Mouse (Mus musculus) limb, embryonic 11.5 days (tissue): ENCODE measurements around the gene Ephx4. TPM values are rescaled to one million over a fixed set of nuclear protein-coding genes. Genes with fewer than 3 reads are reported as not detected.

Experiments
- ATAC-seq: fragments of 200-750 bp; cut with Nextera tagmentation; 2 replicates; pipeline ENCODE4 v1.8.0; 2017; ENCODE audit warnings: low read depth; ENCODE audit not compliant: insufficient number of reproducible peaks, low FRiP score, low TSS enrichment
- DNase-seq: peaks from one replicate; pipeline ENCODE4 v3.0.0-alpha.2; 2015; ENCODE audit warnings: low spot score
- H3K27ac ChIP-seq: fragments of 300-500 bp; sonication (generic); replicated peaks from 2 replicates; pipeline ENCODE4 v1.5.1; 2014; ENCODE audit warnings: low read depth, mild to moderate bottlenecking, low read length
- H3K27me3 ChIP-seq: fragments of 300-500 bp; sonication (generic); 2 replicates; pipeline ENCODE4 v1.6.1; 2014; ENCODE audit warnings: mild to moderate bottlenecking, low read length, mixed read lengths; ENCODE audit not compliant: control insufficient read depth, insufficient read depth
- H3K36me3 ChIP-seq: fragments of 300-500 bp; sonication (generic); 2 replicates; pipeline ENCODE4 v1.6.1; 2014; ENCODE audit warnings: mild to moderate bottlenecking, low read length, moderate library complexity, mixed read lengths; ENCODE audit not compliant: control insufficient read depth, insufficient read depth
- H3K4me1 ChIP-seq: fragments of 300-500 bp; sonication (generic); 2 replicates; pipeline ENCODE4 v1.6.1; 2014; ENCODE audit warnings: low read length, mixed read lengths; ENCODE audit not compliant: control insufficient read depth, insufficient read depth
- H3K4me2 ChIP-seq: fragments of 300-500 bp; sonication (generic); 2 replicates; pipeline ENCODE4 v1.6.1; 2014; ENCODE audit warnings: low read depth, mild to moderate bottlenecking, moderate library complexity; ENCODE audit not compliant: severe bottlenecking
- H3K4me3 ChIP-seq: fragments of 300-500 bp; sonication (generic); 2 replicates; pipeline ENCODE4 v1.5.1; 2014; ENCODE audit warnings: low read depth, low read length
- H3K9ac ChIP-seq: fragments of 300-500 bp; sonication (generic); 2 replicates; pipeline ENCODE4 v1.6.1; 2014; ENCODE audit warnings: mild to moderate bottlenecking, low read length
- H3K9me3 ChIP-seq: fragments of 300-500 bp; sonication (generic); 2 replicates; pipeline ENCODE4 v1.6.1; 2016; ENCODE audit warnings: low read length; ENCODE audit not compliant: control insufficient read depth
- WGBS: fragments of 180-500 bp; shearing (Covaris S2); extraction: QIAGEN DNeasy Blood & Tissue Kit; methylation state at CpG from one replicate; pipeline ENCODE4 v1.1.7; 2014; 5-methylcytosine and 5-hydroxymethylcytosine counted together
- polyA plus RNA-seq: library from polyadenylated mRNA; unstranded; fragments of >200 nt; fragmentation: Nextera tagmentation; extraction: Ambion mirVana; gene quantifications from 2 replicates; pipeline ENCODE4 v1.2.1, GENCODE M21; 2014

Ephx4 gene
- polyA plus RNA-seq, 1 experiment from 2014 or later, result 0.72 TPM

DNA sequence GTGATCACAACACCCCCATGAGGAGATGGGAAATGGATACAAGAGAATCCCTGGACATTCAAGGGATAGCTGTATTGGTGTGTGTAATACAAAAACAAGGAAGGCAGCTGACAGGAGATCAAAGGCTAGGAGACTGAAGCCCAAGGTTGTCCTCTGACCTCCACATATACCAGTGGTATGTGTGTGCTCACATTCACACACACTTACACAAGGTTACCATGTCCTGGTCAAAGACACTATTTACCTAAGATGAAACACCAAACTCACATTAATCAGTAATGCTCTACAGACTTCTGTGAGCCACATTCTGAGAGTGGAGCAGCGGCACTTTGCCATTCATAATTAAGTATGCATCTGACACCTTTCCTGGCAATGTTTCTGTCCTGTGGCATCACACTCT, 7.8 kb downstream of the Ephx4 start:
- H3K4me3 ChIP-seq, result no peak overlapping the region
- ATAC-seq (no peak), DNase-seq (no peak)
- 0 out of 2 replicates have a peak, but pooled peaks cover 3% of the 10 kb centered on the region for H3K4me1 ChIP-seq
- H3K27ac ChIP-seq, result no peak overlapping the region
- WGBS, result 79% methylated on average over 1 of the region's 1 CpGs
- H3K36me3 ChIP-seq, result no peaks in the 10 kb centered on the region
- no peak overlapping the region for H3K9ac ChIP-seq
- no peak overlapping the region for H3K4me2 ChIP-seq
- H3K27me3 ChIP-seq, result peaks cover under 1% of the 10 kb centered on the region; the same call in 1 of the 2 replicates
- H3K9me3 ChIP-seq, result no peaks in the 10 kb centered on the region

DNA sequence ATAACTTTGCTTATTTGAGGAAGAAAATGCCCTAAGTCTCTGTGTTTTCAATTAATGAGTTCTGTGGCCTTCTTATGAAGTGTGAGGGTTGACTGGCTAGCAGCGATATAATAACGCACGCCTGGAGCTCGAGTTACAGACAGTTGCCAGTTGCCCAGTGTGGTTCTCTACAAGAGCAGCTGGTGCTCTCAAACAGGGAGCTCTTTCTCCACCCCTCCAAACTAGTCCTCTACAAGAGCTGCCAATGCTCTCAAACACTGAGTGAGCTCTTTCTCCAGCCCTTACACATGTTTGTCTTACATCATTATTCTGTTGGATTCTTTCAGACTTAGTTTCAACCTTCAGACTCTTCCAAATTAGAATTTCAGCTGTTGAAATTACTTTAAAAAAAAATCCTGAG, 8.8 kb downstream of the Ephx4 start:
- no peaks in the 10 kb centered on the region for H3K9me3 ChIP-seq
- H3K36me3 ChIP-seq, result no peaks in the 10 kb centered on the region
- ATAC-seq, result no peak
- no peak overlapping the region for H3K4me3 ChIP-seq
- H3K9ac ChIP-seq, result no peak overlapping the region
- 0 out of 2 replicates have a peak, but pooled peaks cover 3% of the 10 kb centered on the region for H3K4me1 ChIP-seq
- no peak overlapping the region for H3K4me2 ChIP-seq
- H3K27me3 ChIP-seq, result no peaks in the 10 kb centered on the region
- WGBS, result 17% methylated on average over 4 of the region's 4 CpGs
- peak; percentile 24 for DNase-seq
- H3K27ac ChIP-seq, result no peak overlapping the region

DNA sequence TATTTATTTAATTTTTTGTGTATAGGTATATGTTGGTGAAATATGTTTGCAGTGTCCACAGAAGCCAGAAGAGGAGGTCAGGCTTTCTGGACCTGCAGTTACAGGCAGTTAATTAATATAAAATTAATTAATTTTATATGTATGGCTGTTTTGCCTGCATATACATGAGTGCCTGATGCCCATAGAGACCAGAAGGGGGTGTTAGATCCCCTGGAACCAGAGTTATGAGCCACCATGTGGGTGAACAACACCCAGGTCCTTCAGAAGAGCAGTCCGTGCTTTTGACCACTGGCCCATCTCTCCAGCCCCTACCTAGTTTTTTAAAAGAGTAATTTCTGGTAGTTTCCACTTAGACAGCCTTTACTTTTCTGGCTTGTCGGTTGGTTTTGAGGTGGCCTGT, 9.7 kb downstream of the Ephx4 start:
- no peak overlapping the region for H3K9ac ChIP-seq
- DNase-seq (no peak), ATAC-seq (no peak)
- 77% methylated on average over 2 of the region's 2 CpGs for WGBS
- 0 out of 2 replicates have a peak, but pooled peaks cover 3% of the 10 kb centered on the region for H3K4me1 ChIP-seq
- no peak overlapping the region for H3K4me3 ChIP-seq
- no peaks in the 10 kb centered on the region for H3K9me3 ChIP-seq
- H3K36me3 ChIP-seq, result no peaks in the 10 kb centered on the region
- H3K27ac ChIP-seq, result no peak overlapping the region
- no peak overlapping the region for H3K4me2 ChIP-seq
- H3K27me3 ChIP-seq, result no peaks in the 10 kb centered on the region

DNA sequence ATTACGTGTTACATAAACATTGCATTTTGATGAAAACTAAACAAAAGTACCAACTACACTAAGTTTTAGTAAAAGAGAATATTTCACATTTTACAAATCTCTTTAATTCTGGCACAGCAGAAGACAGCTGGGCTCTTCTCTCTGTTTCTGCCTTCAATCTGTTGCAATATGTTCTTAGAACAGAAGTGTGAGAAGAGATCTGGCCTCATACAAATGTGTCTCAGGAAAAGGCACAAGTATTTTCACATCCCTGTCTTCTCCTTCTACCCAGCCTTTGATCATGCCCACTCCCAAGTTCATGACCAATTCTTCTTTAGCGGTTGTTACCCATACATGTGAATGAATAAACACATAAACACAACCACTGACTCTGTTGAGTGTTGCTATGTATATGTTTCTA, 12.6 kb downstream of the Ephx4 start:
- H3K4me2 ChIP-seq, result no peak overlapping the region
- no peaks in the 10 kb centered on the region for H3K9me3 ChIP-seq
- no peaks in the 10 kb centered on the region for H3K27me3 ChIP-seq
- H3K4me1 ChIP-seq, result 0 out of 2 replicates have a peak, but pooled peaks cover 3% of the 10 kb centered on the region
- DNase-seq, result no peak
- H3K27ac ChIP-seq, result no peak overlapping the region
- no peak overlapping the region for H3K9ac ChIP-seq
- H3K4me3 ChIP-seq, result no peak overlapping the region
- no peak for ATAC-seq
- WGBS, result 80% methylated on average over 2 of the region's 2 CpGs
- H3K36me3 ChIP-seq, result no peaks in the 10 kb centered on the region

DNA sequence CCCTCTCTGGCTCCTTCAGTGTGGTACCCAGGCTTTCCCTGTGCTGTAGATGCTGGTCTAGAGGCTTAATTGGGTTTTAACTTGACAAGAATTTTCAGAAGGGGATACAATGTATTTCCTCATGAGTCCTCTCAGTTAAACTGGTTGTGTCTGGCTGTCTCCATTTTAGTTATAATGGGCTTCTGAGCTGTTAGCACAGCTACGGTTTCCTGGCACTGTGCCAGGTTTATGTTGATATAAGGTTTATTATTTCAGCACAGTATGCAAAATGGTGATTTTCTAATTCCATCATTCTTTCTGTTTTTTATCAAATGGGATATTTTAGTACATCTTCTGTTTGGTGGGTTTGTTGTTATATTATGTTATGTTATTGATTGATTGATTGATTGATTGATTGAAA, 19.1 kb downstream of the Ephx4 start:
- Histone ChIP-seq H3K27me3 (no peaks in the 10 kb centered on the region), H3K9ac (no peak overlapping the region), H3K36me3 (no peaks in the 10 kb centered on the region), H3K4me3 (no peak overlapping the region), H3K27ac (no peak overlapping the region), H3K4me2 (no peak overlapping the region), H3K4me1 (no peaks in the 10 kb centered on the region), H3K9me3 (no peaks in the 10 kb centered on the region)
- ATAC-seq (no peak), DNase-seq (no peak)
- WGBS, result 82% methylated on average over 1 of the region's 1 CpGs

DNA sequence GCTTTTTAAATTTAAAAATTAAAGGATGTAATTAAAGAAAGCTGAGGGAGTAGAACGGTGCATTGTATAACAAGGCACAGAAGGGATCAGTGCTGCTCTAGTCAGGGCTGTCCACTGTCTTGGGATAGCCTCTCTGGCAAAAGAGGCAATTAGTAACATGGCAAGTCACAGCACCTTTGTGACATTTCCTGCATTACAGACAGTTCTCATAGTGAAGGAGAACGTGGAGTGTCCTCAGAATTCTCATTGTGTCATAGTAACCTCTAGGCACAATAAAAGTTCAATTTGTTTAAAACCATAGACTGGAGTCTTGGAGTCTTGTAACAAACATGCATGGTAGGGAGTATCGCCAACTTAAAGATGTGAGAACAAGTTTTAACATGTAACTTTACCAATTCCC, 28.7 kb downstream of the Ephx4 start, which contains the start of gene Lpcat2b:
Lpcat2b (plus strand) TSS at position 301 of the 400 bp plus-strand sequence.
- no peaks in the 10 kb centered on the region for H3K9me3 ChIP-seq
- 72% methylated on average over 3 of the region's 3 CpGs for WGBS
- DNase-seq (no peak), ATAC-seq (no peak)
- no peaks in the 10 kb centered on the region for H3K36me3 ChIP-seq
- no peak within 1 kb of the TSS for H3K9ac ChIP-seq
- no peaks in the 10 kb centered on the region for H3K27me3 ChIP-seq
- no peak within 1 kb of the TSS for H3K27ac ChIP-seq
- H3K4me2 ChIP-seq, result no peak within 1 kb of the TSS
- no peak within 1 kb of the TSS for H3K4me3 ChIP-seq
- H3K4me1 ChIP-seq, result no peaks in the 10 kb centered on the region

DNA sequence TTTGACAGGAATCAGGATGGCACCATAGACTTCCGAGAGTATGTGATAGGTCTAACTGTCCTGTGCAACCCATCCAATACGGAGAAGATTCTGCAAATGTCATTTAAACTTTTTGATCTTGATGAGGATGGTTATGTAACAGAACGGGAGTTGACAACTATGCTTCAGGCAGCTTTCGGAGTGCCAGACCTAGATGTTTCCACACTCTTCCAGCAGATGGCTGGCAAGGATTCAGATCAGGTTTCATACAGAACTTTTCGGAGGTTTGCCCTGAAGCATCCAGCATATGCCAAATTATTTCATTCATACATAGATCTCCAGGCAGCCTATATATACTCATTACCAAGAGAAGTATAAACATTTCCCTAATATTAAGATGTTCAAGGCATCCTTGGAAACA, 31.5 kb downstream of the Ephx4 start:
- Histone ChIP-seq H3K27ac (no peak overlapping the region), H3K36me3 (no peaks in the 10 kb centered on the region), H3K4me2 (no peak overlapping the region), H3K4me3 (no peak overlapping the region), H3K4me1 (no peaks in the 10 kb centered on the region), H3K27me3 (no peaks in the 10 kb centered on the region), H3K9ac (no peak overlapping the region), H3K9me3 (no peaks in the 10 kb centered on the region)
- no peak for DNase-seq
- no peak for ATAC-seq
- 84% methylated on average over 5 of the region's 5 CpGs for WGBS

DNA sequence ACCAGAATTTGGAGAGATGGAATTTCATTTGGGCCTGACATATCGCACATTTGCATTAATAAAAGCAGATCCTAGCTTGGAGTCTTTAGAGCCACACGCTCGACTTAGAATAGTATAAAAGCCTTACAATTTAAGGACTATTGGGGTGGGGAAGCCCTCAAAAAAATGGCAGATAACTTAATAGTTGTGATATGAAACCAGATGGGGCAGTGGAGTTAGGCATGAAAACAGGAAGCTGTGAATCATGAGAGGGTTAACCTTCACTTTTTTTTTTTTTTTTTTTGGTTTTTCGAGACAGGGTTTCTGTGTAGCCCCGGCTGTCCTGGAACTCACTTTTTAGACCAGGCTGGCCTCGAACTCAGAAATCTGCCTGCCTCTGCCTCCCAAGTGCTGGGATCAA, 33.6 kb downstream of the Ephx4 start:
- Histone ChIP-seq H3K4me2 (no peak overlapping the region), H3K9me3 (no peaks in the 10 kb centered on the region), H3K4me3 (no peak overlapping the region), H3K4me1 (no peaks in the 10 kb centered on the region), H3K9ac (no peak overlapping the region), H3K27ac (no peak overlapping the region), H3K36me3 (no peaks in the 10 kb centered on the region), H3K27me3 (no peaks in the 10 kb centered on the region)
- DNase-seq (no peak), ATAC-seq (no peak)
- WGBS, result 87% methylated on average over 6 of the region's 6 CpGs

DNA sequence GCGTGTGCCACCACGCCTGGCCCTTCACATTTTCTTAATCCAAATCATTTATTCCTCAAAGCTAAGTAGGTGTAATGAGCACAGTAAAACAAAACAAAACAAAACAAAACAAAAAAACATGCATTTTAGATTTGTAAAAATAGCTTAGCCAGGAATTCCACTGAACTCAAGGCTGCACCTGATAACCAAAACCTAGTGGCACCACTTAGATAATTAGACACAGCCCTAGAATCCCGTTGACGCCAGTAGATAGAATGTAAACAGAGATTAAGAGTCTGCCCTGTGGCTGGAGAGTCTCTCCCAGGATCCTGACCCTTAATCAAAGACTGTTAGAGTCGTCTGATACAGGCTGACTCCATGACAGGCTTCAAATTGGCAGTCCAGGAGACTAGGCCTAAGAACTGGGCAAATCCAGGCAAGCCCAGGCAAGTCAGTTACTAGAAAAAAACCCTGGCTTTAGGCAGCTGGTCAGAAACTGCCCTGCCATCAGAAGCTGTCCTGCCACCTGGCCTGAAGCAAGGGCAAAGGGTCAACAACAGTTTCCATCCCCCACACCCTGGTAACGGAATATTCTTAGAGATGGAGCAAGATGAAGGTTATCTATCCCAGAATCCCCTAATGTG, 34.2 kb downstream of the Ephx4 start:
- ATAC-seq, result no peak
- no peak overlapping the region for H3K4me3 ChIP-seq
- DNase-seq, result no peak
- H3K27ac ChIP-seq, result no peak overlapping the region
- no peaks in the 10 kb centered on the region for H3K4me1 ChIP-seq
- WGBS, result 66% methylated on average over 6 of the region's 6 CpGs
- no peak overlapping the region for H3K9ac ChIP-seq
- H3K27me3 ChIP-seq, result no peaks in the 10 kb centered on the region
- no peak overlapping the region for H3K4me2 ChIP-seq
- no peaks in the 10 kb centered on the region for H3K9me3 ChIP-seq
- no peaks in the 10 kb centered on the region for H3K36me3 ChIP-seq
